Mouse (Mus musculus) mouse trophoblast stem cell (cell line): ENCODE measurements at regions not wholly inside any gene's neighbourhood (a gene's known extent, or its start where the extent isn't known, plus 50 kb on each side); places are given as distances from the start of the nearest gene placed in this dataset.

Experiments used
- in situ Hi-C, 2 experiments: fragments of 300-500 bp; cut with MseI, MboI; formaldehyde crosslinking; loops; 2 replicates in 1 of 2; 3 replicates in 1 of 2; pipeline ENCODE4 v1.15.1; 2025

- in situ Hi-C loops, result no loop called here
Measured at GRCm38 (mm10) chr3:130940302-130940867, 169.9 kb upstream of the Lef1 start.

GRCm38 (mm10) chr3:130936980-130937379, 173.3 kb upstream of the Lef1 start:
- in situ Hi-C loops, result no loop called here

GRCm38 (mm10) chr3:130936336-130936735, 173.9 kb upstream of the Lef1 start:
- in situ Hi-C loops, result no loop called here

GRCm38 (mm10) chr3:130935926-130936315, 174.3 kb upstream of the Lef1 start:
- in situ Hi-C loops, result no loop called here

- in situ Hi-C loops, result no loop called here
Measured at GRCm38 (mm10) chr3:130935302-130935925, 174.9 kb upstream of the Lef1 start.

- in situ Hi-C loops, result no loop called here
Measured at GRCm38 (mm10) chr3:130932723-130933122, 177.5 kb upstream of the Lef1 start.

GRCm38 (mm10) chr3:130932226-130932625, 178.0 kb upstream of the Lef1 start:
- in situ Hi-C loops, result no loop called here

- in situ Hi-C loops, result no loop called here
Measured at GRCm38 (mm10) chr3:130925000-130925399, 185.3 kb upstream of the Lef1 start.

- in situ Hi-C loops, result no loop called here
Measured at GRCm38 (mm10) chr3:130923615-130923958, 186.7 kb upstream of the Lef1 start.

GRCm38 (mm10) chr3:130922812-130923614, 187.3 kb upstream of the Lef1 start:
- in situ Hi-C loops, result no loop called here

- in situ Hi-C loops, result no loop called here
Measured at GRCm38 (mm10) chr3:130921621-130922245, 188.5 kb upstream of the Lef1 start.

GRCm38 (mm10) chr3:130913812-130914211, 183.6 kb upstream of the Rpl34 start:
- in situ Hi-C loops, result no loop called here

GRCm38 (mm10) chr3:130905101-130905500, 174.9 kb upstream of the Rpl34 start:
- in situ Hi-C loops, result no loop called here

GRCm38 (mm10) chr3:130903329-130903728, 173.1 kb upstream of the Rpl34 start:
- in situ Hi-C loops, result no loop called here

GRCm38 (mm10) chr3:130902376-130902775, 172.2 kb upstream of the Rpl34 start:
- in situ Hi-C loops, result no loop called here

GRCm38 (mm10) chr3:130901343-130901742, 171.1 kb upstream of the Rpl34 start:
- in situ Hi-C loops, result no loop called here

- in situ Hi-C loops, result no loop called here
Measured at GRCm38 (mm10) chr3:130900846-130901245, 170.6 kb upstream of the Rpl34 start.

GRCm38 (mm10) chr3:130900054-130900840, 170.0 kb upstream of the Rpl34 start:
- in situ Hi-C loops, result no loop called here

GRCm38 (mm10) chr3:130894168-130894814, 164.1 kb upstream of the Rpl34 start:
- in situ Hi-C loops, result loop anchor here in 1 of 2 experiments (5.0 kb wide), 1 partner anchor 343 kb away; no protein-coding TSS in a partner anchor

- in situ Hi-C loops, result loop anchor here in 1 of 2 experiments (5.0 kb wide), 1 partner anchor 346 kb away; no protein-coding TSS in a partner anchor
Measured at GRCm38 (mm10) chr3:130891310-130891709, 161.1 kb upstream of the Rpl34 start.

GRCm38 (mm10) chr3:130888587-130888986, 158.4 kb upstream of the Rpl34 start:
- in situ Hi-C loops, result no loop called here
